Mouse (Mus musculus): ENCODE results near the gene Adamts8.
A peak's percentile ranks its signal among the peaks of the same experiment; 100 is the strongest.

Adamts8 gene

DNA sequence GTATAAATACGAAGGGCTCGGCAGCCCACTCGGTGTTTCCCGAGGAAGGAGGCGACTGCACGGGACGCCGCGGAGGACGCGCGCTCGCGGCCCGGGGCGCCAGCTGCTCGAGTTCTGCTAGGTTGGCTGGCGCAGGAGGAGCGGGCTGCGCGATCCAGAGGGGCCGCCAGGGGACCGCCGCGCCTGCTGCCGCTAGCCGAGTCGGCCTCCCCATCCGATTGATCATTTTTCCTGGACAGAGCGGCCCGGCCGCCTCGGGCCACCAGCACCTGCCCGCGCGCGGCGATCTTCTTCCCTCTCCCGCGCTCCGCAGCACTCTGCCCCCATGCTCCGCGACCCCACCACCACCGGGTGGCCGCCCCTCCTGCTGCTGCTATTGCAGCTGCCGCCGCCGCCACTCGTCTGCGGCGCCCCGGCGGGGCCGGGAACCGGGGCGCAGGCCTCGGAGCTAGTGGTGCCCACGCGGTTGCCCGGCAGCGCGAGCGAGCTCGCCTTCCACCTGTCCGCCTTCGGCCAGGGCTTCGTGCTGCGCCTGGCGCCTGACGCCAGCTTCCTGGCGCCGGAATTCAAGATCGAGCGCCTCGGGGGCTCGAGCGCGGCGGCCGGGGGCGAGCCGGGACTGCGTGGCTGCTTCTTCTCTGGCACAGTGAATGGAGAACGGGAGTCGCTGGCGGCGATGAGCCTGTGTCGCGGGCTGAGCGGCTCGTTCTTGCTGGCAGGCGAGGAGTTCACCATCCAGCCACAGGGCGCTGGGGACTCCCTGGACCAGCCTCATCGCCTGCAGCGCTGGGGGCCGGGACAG, at the start of gene Adamts8:
Adamts8 (plus strand) TSS at position 51 of the 802 bp plus-strand sequence.
- DNase-seq (ENCODE audit: low spot score): no peak

DNA sequence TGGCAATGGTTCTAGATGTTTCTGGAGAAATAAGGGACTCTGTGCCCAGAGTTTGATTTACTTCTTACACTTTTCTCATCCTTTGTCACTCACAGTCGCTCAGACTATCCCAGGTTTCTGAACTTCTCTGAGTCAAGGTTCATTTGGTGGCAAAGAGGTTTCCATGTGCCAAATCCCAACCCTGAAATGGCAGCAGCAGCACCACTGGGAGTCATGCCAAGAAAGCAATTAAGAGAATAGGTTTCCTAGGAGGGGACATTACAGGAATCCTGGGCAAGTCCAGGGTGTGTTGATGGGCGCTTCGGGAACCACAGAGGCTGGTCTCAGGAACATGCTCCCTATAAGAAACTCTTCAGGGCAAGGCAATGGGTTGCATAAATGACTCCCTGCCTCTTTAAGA, 46.7 kb upstream of the Adamts8 start:
- no peak for DNase-seq (ENCODE audit: low spot score)

DNA sequence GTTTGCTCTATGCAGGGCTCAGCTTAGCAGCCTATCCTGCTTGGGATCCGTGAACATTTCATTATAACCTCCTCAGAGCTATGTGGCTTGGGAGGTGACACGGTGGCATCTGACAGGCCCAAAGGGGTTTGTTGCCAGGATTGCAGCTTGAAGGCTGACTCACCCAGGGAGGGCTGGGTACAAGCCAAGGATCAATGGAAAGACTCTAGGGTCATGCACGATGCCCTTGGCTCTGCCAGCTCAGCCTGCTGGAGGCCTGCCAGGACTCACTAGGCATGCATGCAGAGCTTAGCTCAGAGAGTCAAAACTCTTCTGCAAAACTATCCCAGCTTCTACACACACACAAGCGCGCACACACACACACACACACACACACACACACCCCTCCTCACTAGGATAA, 45.6 kb upstream of the Adamts8 start:
- DNase-seq (ENCODE audit: low spot score): peak; percentile 92

DNA sequence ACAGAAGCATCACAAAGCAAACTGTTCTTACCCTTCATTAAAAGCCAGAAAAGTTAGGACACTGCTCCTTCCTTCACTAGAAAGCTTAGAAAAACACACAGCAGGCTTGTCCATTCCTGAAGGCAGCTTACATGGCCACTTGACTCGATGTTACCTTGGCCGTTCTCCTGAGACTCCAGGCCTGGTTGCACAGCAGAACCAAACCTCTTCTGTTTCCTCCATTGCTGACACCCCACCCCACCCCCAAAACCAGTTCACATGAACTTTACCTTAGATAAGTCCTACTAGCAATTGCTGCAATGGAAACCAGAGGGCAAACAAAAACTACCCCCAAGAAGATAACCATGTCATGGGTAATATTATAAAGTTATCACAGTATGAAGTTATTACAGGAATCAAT, 45.2 kb upstream of the Adamts8 start:
- DNase-seq (ENCODE audit: low spot score): no peak

DNA sequence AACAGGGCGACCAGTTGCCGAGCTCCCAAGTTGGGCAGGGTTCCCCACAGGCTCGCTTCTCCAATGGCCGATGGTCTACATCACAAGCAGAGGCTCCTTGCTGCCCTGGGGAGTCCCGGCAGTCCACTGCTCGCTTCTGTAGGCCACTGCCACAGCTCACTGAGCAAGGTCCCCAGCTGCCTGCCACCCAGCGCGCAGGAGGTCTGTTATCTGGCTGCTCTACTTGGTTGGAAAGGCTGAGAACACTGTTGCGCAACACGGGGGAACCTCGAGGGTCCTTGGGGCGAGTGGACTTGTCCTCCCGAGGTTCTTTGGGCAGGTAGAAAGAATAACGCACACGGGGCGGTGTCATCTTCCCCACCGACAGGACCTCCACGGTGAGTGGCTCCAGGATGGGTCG, 40.2 kb upstream of the Adamts8 start:
- no peak for DNase-seq (ENCODE audit: low spot score)

DNA sequence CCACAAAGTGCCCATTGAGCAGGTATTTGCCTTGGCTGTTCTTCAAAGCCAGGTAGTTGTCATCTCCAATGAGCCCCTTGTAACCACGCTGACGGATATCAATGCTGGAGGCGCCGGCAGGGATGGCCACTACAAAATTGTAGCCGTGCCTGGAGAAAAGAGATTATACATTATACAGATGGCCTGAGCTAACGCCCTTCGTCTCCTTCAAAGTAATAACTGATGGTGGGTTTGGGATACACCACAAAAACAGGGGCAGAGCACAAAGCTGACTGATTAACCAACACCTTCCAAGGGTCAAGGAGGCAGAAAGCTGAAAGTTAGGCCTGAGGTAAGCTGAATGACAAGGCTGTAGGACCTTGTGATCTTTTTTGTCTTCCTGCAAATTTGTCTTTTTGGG, 39.7 kb upstream of the Adamts8 start:
- DNase-seq (ENCODE audit: low spot score): no peak

DNA sequence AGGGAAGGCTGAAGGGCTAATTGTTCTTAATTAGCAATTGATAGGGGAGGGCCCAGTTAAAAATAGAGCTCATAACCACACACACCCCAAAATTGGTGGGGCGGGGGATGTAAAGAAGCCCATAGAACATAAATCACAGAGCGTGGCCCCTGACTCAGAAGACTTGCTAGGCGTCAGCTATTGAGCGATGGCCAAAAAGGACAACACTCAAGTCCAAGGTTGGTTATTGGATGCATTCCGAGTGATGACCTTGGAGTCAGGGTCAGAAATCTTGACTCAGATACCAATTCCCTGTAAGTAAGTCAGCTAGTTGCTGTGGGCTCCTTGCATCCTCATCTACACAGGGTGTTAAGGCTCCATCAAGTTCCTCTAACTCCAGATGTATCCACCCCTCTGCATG, 39.1 kb upstream of the Adamts8 start:
- DNase-seq (ENCODE audit: low spot score): peak; percentile 73

DNA sequence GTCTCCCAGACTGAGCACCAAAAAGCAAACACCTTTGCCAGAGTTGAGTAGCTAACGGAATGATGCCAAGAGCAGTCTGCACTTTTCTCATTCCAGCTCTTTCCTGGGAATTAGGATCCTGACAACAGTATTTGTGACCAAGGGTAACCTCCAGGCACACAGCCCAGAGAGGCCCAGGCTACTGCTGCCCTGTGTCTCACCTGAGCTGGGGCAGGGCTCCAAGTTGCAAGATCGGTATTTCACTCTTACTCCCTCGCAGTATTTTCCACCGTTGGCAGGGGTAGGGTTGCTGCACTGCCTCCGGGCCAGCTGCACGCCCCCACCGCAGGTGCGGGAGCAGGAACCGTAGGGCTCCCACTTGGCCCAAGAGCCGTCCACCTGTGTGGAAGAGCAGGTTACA, 36.5 kb upstream of the Adamts8 start:
- DNase-seq (ENCODE audit: low spot score): no peak

DNA sequence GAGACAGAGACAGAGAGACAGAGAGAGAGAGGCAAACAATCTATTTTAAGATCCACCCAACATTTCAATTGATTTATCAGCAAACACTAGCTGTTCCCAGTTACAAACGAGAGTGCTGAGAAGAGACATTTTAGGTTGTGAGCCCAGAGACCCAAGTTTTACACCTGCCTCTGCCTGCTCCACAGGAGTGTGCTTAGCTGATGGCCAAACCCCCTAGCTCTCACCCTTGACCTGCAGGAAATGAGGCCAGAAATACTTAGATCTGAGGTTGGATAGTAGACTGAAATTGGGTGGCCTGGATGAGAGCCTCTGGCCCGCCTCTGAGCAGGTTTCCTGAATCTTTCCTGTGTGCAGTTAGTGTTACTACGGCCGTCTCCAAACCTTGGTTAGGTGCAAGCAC, 35.9 kb upstream of the Adamts8 start:
- no peak for DNase-seq (ENCODE audit: low spot score)

DNA sequence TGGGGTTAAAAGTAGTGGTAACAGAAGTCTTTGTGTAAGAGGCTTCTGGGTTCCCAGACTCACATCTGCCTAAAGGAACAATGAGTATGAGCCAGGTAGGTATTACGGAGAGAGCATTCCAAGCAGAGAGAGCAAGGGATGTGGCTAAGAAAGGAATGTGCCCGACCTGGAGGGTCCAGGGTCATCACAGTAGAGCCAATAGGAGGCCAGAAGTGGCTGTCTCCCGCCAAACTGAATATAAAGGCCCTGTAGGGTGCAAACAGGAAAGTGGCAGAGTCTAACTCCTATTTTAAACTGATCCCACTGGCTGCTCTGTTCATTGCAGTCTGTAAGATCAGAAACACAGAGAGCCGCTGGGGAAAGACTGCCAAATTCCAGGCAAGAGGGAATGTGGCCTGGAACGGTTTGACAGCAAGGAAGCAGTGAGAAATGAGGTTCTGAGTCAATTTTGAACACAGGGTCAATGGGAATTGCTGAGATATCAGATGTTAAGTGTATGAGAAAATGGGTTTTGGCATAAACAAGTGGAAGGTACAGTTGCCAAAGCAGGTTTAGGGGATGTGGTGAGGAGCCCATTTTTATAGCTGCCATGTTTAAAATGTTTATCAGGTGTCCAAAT, 34.6 kb upstream of the Adamts8 start:
- no peak for DNase-seq (ENCODE audit: low spot score)

DNA sequence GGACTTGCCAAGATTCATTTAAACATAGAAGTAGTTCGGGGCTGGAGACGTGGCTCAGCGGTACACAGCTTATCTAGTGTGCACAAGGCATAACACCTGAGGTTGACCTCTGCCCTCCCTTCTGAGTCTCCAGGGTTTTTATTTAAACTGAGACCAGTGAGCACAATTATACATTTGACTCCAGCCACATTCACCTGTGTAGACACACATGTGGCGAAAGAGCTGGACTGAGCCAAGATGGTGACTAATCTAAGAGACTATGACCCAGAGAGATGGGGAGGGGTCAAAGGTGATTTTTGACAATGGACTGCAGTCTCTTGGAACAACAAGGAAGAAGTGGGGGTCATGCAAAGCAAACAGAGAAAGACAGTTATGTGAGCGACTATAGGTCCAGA, 34.1 kb upstream of the Adamts8 start:
- DNase-seq (ENCODE audit: low spot score): no peak

DNA sequence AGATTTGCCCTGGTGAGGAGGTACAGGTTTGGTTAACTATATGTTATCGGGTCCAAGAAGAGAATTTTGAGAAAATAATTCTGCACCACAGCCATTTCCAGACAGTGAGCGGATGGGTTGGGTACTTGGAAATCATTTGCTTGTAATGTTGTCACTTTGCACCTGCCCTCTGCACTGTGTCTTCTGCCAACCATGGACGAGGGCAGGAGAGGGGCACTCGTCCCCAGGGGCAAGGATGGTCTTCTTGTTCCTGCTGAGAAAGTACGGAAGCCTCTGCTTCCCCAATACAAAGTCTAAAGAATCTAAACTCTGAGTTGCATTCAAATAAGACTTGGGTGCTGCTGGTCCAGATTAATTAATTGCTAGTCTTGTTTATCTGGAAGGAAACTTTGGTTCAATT, 33.4 kb upstream of the Adamts8 start:
- DNase-seq (ENCODE audit: low spot score): no peak

DNA sequence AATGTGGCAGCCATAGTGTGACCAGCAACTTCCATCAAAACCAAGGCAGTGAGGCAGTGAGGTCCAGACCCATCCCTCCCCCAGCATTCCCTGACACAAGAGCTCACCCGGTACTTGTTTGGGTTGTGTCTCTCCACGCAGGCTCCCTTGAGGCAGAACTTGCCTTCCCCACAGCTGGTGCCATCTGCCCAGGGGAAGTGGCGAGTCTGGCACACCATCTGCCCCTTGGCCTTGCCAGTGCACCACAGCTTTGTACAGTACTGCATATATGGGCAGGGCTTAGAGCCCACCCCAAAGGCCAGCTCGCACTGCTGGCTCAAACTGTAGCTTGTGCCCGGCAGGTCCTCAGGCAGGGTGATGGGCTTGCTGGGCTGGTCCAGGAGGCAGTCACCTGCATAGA, 31.9 kb upstream of the Adamts8 start:
- no peak for DNase-seq (ENCODE audit: low spot score)

DNA sequence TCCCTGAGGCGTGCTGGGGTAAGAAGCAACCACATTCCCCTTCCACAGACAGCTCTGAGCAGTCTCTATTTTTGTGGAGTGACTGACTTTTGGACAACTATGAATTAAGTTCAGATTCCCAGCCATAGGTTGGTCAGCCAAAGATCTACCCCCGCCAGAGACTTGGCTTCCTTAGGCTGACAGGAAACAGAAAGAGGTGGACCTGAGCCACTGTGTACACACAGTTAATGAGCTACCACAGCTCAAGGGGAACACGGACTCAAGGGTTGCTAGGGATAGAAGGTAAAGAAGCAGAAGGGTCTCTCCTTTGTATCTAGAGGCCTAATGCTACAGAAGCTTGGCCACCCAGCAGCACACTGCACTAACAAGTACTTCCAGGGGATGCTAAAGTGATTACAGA, 30.2 kb upstream of the Adamts8 start:
- DNase-seq (ENCODE audit: low spot score): no peak

DNA sequence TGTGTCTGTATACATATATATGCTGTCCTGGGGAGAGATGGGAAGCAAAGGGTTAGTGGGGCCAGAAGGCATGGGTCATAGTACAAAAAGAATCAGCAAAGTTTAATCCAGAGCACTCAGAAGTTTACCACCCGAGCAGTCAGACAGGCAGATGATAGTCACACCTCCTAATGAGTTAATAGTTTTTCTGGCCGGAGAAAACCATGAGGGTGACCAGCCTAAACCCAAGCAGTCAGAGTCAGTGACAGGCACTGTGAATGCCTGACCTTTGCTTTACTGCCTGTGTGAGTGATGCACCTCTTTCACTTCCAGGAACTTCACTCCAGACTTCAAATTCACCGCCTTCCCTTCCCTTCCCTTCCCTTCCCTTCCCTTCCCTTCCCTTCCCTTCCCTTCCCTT, 28.9 kb upstream of the Adamts8 start:
- no peak for DNase-seq (ENCODE audit: low spot score)

DNA sequence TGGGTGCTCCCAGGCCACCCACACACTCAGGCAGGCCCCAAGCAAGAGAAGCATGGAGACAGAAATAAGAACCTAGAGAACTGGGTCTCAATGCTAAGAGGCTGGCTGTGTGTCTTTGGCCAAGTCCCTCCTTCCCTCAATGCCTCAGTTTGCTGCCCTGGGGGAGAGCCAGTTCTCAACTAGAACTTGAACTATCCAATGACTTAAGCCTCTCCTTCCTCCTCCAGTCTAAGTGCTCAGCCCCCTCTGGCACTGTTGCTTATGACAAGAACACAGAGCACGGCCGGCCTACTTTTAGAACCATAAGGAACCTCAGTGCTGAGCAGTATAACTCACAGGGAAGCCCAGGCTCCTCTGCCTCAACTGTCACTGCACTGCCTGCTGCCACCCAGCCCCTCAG, 28.1 kb upstream of the Adamts8 start:
- no peak for DNase-seq (ENCODE audit: low spot score)

DNA sequence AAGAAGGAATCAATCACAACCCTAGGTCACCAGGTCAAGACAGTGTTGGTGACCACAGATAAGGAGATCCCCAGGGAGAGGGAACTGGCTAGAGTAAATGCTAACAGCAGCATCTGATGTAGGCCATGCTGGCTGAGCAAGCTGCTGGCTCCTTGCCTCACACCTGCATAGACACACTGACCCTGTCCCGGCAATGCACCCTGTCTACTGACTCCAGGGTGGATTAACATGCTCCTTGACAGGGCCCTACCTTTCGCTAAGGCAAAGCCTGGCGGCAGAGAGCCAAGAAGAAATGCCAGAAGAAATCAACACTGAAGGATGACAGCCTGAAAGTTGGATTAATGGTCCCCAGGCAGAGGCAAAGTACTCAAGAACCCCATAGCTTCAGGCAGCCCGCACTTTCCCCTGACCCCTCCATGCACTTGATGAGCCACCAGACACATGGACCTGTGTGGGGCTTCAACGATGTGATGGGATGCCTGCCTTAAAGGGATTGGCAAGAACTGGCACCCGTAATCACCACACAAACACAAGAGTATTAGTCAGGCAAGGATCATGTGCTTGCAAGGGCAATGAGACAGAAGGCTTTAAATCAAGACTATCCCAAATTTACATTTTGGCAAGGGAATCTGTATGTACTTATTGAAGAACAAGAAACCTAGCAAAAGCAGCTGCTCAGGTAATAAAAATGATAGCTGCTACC, 25.9 kb upstream of the Adamts8 start:
- no peak for DNase-seq (ENCODE audit: low spot score)

DNA sequence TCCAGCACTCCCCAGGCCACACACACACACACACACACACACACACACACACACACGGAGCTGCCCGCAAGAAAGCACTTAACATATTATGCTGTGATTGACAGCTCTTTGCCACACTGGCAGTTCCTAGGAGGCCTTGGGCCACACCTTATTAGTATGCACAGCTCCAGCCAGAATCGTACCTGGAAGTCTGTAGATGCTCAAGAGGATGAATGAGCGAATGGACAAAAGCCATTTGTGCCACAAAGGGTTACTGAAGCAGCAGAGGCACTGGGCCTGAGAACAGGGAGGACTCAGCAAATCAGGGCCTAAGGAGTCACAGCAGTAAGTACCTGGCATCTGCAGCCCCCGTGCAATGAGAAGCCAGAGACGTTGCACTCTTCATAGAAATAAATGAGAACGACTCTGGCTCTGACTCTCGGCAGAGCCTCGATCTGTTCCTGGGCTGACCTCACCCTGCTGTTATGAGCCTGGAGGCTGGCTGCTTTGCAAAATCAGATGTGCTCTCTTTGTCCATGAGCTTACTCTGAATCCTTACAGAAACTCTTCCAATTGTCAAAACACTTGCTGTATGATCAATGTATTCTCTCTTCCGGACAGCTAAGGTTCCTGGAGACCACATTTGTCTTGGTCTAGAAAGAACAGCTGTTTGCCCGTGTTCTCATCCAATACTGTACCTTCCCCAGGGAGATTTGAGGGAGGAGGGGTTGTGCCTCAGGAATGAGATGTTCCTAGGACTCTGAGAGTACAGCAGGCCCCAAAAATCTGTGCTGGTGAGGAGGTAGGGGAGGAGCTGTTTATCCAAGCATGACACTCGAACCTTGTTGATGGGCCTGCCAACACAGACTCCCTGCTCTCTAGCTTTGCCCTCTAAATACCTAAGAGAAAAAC, 23.7 kb upstream of the Adamts8 start:
- no peak for DNase-seq (ENCODE audit: low spot score)

DNA sequence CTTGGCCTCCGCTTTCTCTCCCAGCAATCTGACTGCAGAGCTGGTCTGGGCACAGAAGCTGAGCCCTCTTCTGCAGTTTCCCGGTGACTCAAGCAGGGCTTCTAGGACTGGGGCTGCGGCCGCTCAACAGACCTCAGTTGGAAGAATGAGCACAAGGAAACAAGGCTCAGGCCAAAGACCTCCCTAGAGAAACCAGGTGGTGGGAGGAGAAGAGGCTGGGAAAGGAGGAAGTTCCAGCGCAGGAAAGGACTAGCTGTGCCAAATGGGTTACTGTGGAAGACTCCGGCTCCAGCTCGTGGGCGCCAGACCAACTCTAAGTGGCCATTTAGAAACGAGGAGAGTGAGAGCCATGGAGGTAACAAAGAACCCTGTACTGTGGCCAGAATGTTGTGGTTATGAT, 22.7 kb upstream of the Adamts8 start:
- DNase-seq (ENCODE audit: low spot score): no peak

DNA sequence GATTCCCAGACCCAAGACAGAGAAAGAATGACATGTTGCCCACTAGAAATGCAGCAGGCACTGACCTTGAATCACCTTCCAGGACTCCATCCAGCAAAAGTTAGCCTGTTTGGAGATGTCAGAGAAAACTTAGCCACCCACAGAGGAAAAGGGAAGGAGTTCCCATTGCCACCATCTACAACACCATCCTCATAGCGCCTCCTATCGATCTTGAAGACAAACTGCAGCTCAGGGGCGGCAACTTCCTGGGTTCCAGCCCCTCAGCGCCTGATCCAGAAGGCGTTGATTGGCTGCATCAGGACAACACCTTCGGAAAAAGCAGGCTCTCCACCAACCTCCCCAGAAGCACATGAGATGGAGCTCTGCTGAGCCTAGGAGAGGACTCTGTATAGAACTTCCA, 21.6 kb upstream of the Adamts8 start:
- DNase-seq (ENCODE audit: low spot score): no peak

DNA sequence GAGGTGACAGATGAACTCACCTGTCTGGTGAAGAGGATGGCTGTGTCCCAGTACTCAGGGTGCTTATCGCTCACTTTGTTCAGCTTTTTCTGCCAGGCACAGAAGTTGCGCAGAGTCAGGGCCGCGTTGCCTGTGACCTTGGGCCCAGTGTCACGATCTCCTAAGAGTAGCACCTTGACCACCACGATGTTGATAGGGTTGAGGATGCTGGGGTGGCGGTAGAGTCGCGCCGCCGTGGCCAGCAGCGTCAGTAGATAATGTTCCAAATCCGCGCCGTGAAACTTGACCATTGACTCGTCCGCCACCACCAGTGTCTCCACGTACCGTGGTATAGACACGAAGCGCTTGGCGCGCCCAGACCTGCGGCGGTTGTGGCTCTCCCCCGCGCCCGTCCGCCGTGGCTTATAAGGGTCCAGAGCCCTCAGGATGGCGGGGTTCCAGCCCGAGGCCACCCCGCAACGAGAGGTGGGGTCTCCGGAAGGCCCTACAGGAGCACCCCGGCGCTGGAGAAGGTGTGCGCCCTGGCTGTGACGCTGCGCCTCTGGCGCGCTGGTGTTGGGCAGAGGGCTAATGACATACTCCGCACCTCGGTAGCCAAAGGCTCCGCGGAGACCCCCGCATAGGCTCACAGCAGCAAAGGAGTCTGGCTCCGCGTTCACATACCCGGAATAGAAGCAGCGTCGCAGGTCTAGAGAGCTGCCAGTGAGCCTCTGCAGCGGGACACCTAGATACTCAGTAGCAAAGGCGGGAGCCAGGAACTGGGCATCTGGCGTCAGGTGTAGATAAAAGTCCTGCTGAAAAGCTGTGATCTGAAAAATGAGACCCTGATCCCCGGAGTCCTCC, 20.9 kb upstream of the Adamts8 start:
- no peak for DNase-seq (ENCODE audit: low spot score)
